Comparison of ENCODE assay signal across 8 mouse cellular contexts in the genomic region with DNA sequence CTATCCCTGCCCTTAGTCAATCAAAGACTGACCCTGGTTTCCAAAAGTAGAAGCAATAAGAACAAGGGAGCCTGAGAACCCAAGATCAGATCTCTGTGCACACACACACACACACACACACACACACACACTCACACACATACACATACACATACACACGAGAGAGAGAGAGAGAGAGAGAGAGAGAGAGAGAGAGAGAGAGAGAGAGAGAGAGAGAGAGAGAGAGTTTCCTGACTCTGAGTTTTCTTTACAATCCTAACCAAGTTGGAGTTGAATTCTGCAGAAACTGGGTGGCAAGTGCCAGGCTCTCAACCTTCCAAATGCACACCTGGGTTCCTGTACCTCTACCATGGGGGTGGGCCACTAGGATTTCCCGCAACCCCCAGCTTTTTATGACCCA. TPM values are rescaled to one million over a fixed set of nuclear protein-coding genes. Genes with fewer than 3 reads are reported as not detected.
DNase-seq lines count a peak whose midpoint lies in the region; ATAC-seq and TF ChIP-seq lines count a peak whose summit lies in the region.

No protein-coding gene starts in this region.

- no peak for TF ChIP-seq CTCF in kidney, adult 2 months (conservative IDR thresholded peaks at IDR 0.05; ENCODE audit: insufficient read depth, insufficient read length, low read depth, low read length)
- no peak for TF ChIP-seq CTCF in midbrain, postnatal 0 days (IDR thresholded peaks at IDR 0.05)

- peak overlapping the region; percentile 85; the same call in 1 of the 2 replicates for H3K9ac ChIP-seq in kidney, embryonic 14.5 days (ENCODE audit: low read depth, low read length)
- H3K9ac ChIP-seq in embryonic facial prominence, embryonic 13.5 days = peak overlapping the region; percentile 86
- peak overlapping the region; percentile 74; the same call in 1 of the 2 replicates for H3K9ac ChIP-seq in intestine, embryonic 14.5 days (ENCODE audit: low read length)
- peak overlapping the region; percentile 81; the same call in 1 of the 2 replicates for H3K9ac ChIP-seq in midbrain, postnatal 0 days (replicated peaks; ENCODE audit: low read length, poor library complexity, severe bottlenecking)

- H3K4me3 ChIP-seq in kidney, embryonic 14.5 days (ENCODE audit: low read length) = peak overlapping the region; percentile 77
- H3K4me3 ChIP-seq in kidney, adult 2 months (ENCODE audit: insufficient read depth, low read depth, low read length) = no peak overlapping the region
- H3K4me3 ChIP-seq in embryonic facial prominence, embryonic 13.5 days = peak overlapping the region; percentile 80
- peak overlapping the region; percentile 71 for H3K4me3 ChIP-seq in intestine, embryonic 14.5 days (ENCODE audit: low read depth, low read length)
- peak overlapping the region; percentile 83 for H3K4me3 ChIP-seq in midbrain, postnatal 0 days (ENCODE audit: low read depth, low read length)

- TF ChIP-seq POLR2A in kidney, adult 2 months (IDR thresholded peaks at IDR 0.05; ENCODE audit: low read depth, low read length) = no peak

- no peak for ATAC-seq in kidney, embryonic 14.5 days (ENCODE audit: low FRiP score, low TSS enrichment)
- ATAC-seq in embryonic facial prominence, embryonic 13.5 days (ENCODE audit: insufficient number of reproducible peaks, insufficient read depth, low FRiP score, low TSS enrichment, low read depth) = no peak
- ATAC-seq in intestine, embryonic 14.5 days (replicated peaks; ENCODE audit: low FRiP score, low TSS enrichment, low read depth) = no peak
- ATAC-seq in midbrain, postnatal 0 days (ENCODE audit: low FRiP score) = no peak

- peak overlapping the region; percentile 89 for H3K27ac ChIP-seq in kidney, embryonic 14.5 days (ENCODE audit: low read depth, low read length)
- H3K27ac ChIP-seq in kidney, adult 2 months (ENCODE audit: insufficient read depth, low read depth, low read length) = no peak overlapping the region
- peak overlapping the region; percentile 93 for H3K27ac ChIP-seq in embryonic facial prominence, embryonic 13.5 days
- H3K27ac ChIP-seq in intestine, embryonic 14.5 days (ENCODE audit: low read depth) = no peak overlapping the region
- H3K27ac ChIP-seq in midbrain, postnatal 0 days (ENCODE audit: low read depth, low read length) = no peak overlapping the region

- peaks cover 23% of the 10 kb centered on the region for H3K36me3 ChIP-seq in kidney, embryonic 14.5 days (ENCODE audit: control insufficient read depth, insufficient read depth, low read length)
- no peaks in the 10 kb centered on the region for H3K36me3 ChIP-seq in kidney, adult 2 months (ENCODE audit: control insufficient read depth, insufficient read depth, low read length)
- H3K36me3 ChIP-seq in embryonic facial prominence, embryonic 13.5 days = peaks cover 29% of the 10 kb centered on the region
- peaks cover 33% of the 10 kb centered on the region for H3K36me3 ChIP-seq in intestine, embryonic 14.5 days (ENCODE audit: control insufficient read depth, insufficient read depth, low read length)
- peaks cover 11% of the 10 kb centered on the region for H3K36me3 ChIP-seq in midbrain, postnatal 0 days (ENCODE audit: insufficient read depth, low read length)

- H3K4me1 ChIP-seq in kidney, embryonic 14.5 days (ENCODE audit: control insufficient read depth, insufficient read depth, low read length) = peaks cover 23% of the 10 kb centered on the region
- H3K4me1 ChIP-seq in kidney, adult 2 months (ENCODE audit: control insufficient read depth, insufficient read depth, low read length) = 0 out of 2 replicates have a peak, but pooled peaks cover 2% of the 10 kb centered on the region
- peaks cover 36% of the 10 kb centered on the region for H3K4me1 ChIP-seq in embryonic facial prominence, embryonic 13.5 days
- peaks cover 22% of the 10 kb centered on the region for H3K4me1 ChIP-seq in intestine, embryonic 14.5 days (replicated peaks; ENCODE audit: control insufficient read depth, insufficient read depth, low read length)
- H3K4me1 ChIP-seq in midbrain, postnatal 0 days (ENCODE audit: insufficient read depth, low read length) = peaks cover 20% of the 10 kb centered on the region

- no peak for DNase-seq in kidney, adult 2 months
- DNase-seq in intestine, embryonic 14.5 days (ENCODE audit: low spot score) = no peak
- no peak for DNase-seq in midbrain, postnatal 0 days (ENCODE audit: low spot score)
- DNase-seq in thymus, postnatal 10 days (ENCODE audit: low spot score in 2 of 2) = no peak
- DNase-seq in adipocyte (ENCODE audit: low spot score) = no peak
- no peak for DNase-seq in ovary, adult 18-20 months (ENCODE audit: low spot score)

- H3K9me3 ChIP-seq in kidney, embryonic 14.5 days (ENCODE audit: control insufficient read depth, low read length) = no peaks in the 10 kb centered on the region
- no peaks in the 10 kb centered on the region for H3K9me3 ChIP-seq in embryonic facial prominence, embryonic 13.5 days
- no peaks in the 10 kb centered on the region for H3K9me3 ChIP-seq in intestine, embryonic 14.5 days (ENCODE audit: control insufficient read depth, low read length)
- H3K9me3 ChIP-seq in midbrain, postnatal 0 days (ENCODE audit: low read length) = no peaks in the 10 kb centered on the region

- peak overlapping the region; percentile 84 for H3K4me2 ChIP-seq in kidney, embryonic 14.5 days (replicated peaks; ENCODE audit: low read depth, low read length)
- H3K4me2 ChIP-seq in embryonic facial prominence, embryonic 13.5 days = peak overlapping the region; percentile 77
- H3K4me2 ChIP-seq in intestine, embryonic 14.5 days (ENCODE audit: low read length) = peak overlapping the region; percentile 86
- peak overlapping the region; percentile 84 for H3K4me2 ChIP-seq in midbrain, postnatal 0 days (ENCODE audit: low read depth, low read length, poor library complexity, severe bottlenecking)

- 8% methylated on average over 2 of the region's 2 CpGs for WGBS in kidney, embryonic 14.5 days
- WGBS in kidney, adult 2 months = 67% methylated on average over 1 of the region's 2 CpGs
- WGBS in embryonic facial prominence, embryonic 13.5 days = 13% methylated on average over 1 of the region's 2 CpGs
- WGBS in intestine, embryonic 14.5 days = 20% methylated on average over 1 of the region's 2 CpGs
- 15% methylated on average over 1 of the region's 2 CpGs for WGBS in midbrain, postnatal 0 days

- H3K27me3 ChIP-seq in kidney, embryonic 14.5 days (ENCODE audit: control insufficient read depth, insufficient read depth, low read length) = 0 out of 2 replicates have a peak, but pooled peaks cover 4% of the 10 kb centered on the region
- no peaks in the 10 kb centered on the region for H3K27me3 ChIP-seq in kidney, adult 2 months (replicated peaks; ENCODE audit: control insufficient read depth, insufficient read depth, low read length)
- no peaks in the 10 kb centered on the region for H3K27me3 ChIP-seq in embryonic facial prominence, embryonic 13.5 days
- H3K27me3 ChIP-seq in intestine, embryonic 14.5 days (replicated peaks; ENCODE audit: control insufficient read depth, insufficient read depth, low read length) = 0 out of 2 replicates have a peak, but pooled peaks cover 3% of the 10 kb centered on the region
- H3K27me3 ChIP-seq in midbrain, postnatal 0 days (ENCODE audit: insufficient read depth, low read length) = no peaks in the 10 kb centered on the region

RNA-seq across cellular contexts. Expression of gene Gdf11, which starts 1.7 kb away (rescaled TPM):
- 7.2 and 8.7 TPM in 2 replicates for polyA plus RNA-seq in kidney, embryonic 14.5 days (2014; fragmentation: Nextera tagmentation; extraction: Ambion mirVana)
- polyA plus RNA-seq in kidney, adult 2 months (2012; rRNA removed) = 2.5 and 2.9 TPM in 2 replicates
- 7.0 and 8.3 TPM in 2 replicates for polyA plus RNA-seq in embryonic facial prominence, embryonic 13.5 days (2015; fragmentation: Nextera tagmentation; extraction: Ambion mirVana)
- polyA plus RNA-seq in intestine, embryonic 14.5 days (2014; fragmentation: Nextera tagmentation; extraction: Ambion mirVana) = 4.5 and 5.3 TPM in 2 replicates
- total RNA-seq in midbrain, postnatal 0 days (2014; rRNA removed) = 16.9 and 22.4 TPM in 2 replicates
- 6.5 and 7.5 TPM in 2 replicates for polyA plus RNA-seq in midbrain, postnatal 0 days (2015; fragmentation: Nextera tagmentation; extraction: Ambion mirVana)

RNA-seq across cellular contexts. Expression of gene Cd63, which starts 10.9 kb away (rescaled TPM):
- 479 and 521 TPM in 2 replicates for polyA plus RNA-seq in kidney, embryonic 14.5 days (2014; fragmentation: Nextera tagmentation; extraction: Ambion mirVana)
- 713 and 847 TPM in 2 replicates for polyA plus RNA-seq in kidney, adult 2 months (2012; rRNA removed)
- polyA plus RNA-seq in embryonic facial prominence, embryonic 13.5 days (2015; fragmentation: Nextera tagmentation; extraction: Ambion mirVana) = 663 and 674 TPM in 2 replicates
- polyA plus RNA-seq in intestine, embryonic 14.5 days (2014; fragmentation: Nextera tagmentation; extraction: Ambion mirVana) = 558 and 572 TPM in 2 replicates
- 16.6 and 28.6 TPM in 2 replicates for total RNA-seq in midbrain, postnatal 0 days (2014; rRNA removed)
- 231 and 238 TPM in 2 replicates for polyA plus RNA-seq in midbrain, postnatal 0 days (2015; fragmentation: Nextera tagmentation; extraction: Ambion mirVana)

RNA-seq across cellular contexts. Expression of gene Rdh5, which starts 32.8 kb away (rescaled TPM):
- polyA plus RNA-seq in kidney, embryonic 14.5 days (2014; fragmentation: Nextera tagmentation; extraction: Ambion mirVana) = 14.5 and 15.7 TPM in 2 replicates
- polyA plus RNA-seq in kidney, adult 2 months (2012; rRNA removed) = 38.9 and 46.0 TPM in 2 replicates
- polyA plus RNA-seq in embryonic facial prominence, embryonic 13.5 days (2015; fragmentation: Nextera tagmentation; extraction: Ambion mirVana) = 12.7 and 16.4 TPM in 2 replicates
- 8.9 and 11.5 TPM in 2 replicates for polyA plus RNA-seq in intestine, embryonic 14.5 days (2014; fragmentation: Nextera tagmentation; extraction: Ambion mirVana)
- total RNA-seq in midbrain, postnatal 0 days (2014; rRNA removed) = 8.8 and 10.5 TPM in 2 replicates
- polyA plus RNA-seq in midbrain, postnatal 0 days (2015; fragmentation: Nextera tagmentation; extraction: Ambion mirVana) = 8.8 and 10.8 TPM in 2 replicates

RNA-seq across cellular contexts. Expression of gene Bloc1s1, which starts 34.0 kb away (rescaled TPM):
- polyA plus RNA-seq in kidney, embryonic 14.5 days (2014; fragmentation: Nextera tagmentation; extraction: Ambion mirVana) = 219 and 258 TPM in 2 replicates
- 339 and 365 TPM in 2 replicates for polyA plus RNA-seq in kidney, adult 2 months (2012; rRNA removed)
- polyA plus RNA-seq in embryonic facial prominence, embryonic 13.5 days (2015; fragmentation: Nextera tagmentation; extraction: Ambion mirVana) = 206 and 216 TPM in 2 replicates
- 218 and 228 TPM in 2 replicates for polyA plus RNA-seq in intestine, embryonic 14.5 days (2014; fragmentation: Nextera tagmentation; extraction: Ambion mirVana)
- 87.8 and 100 TPM in 2 replicates for total RNA-seq in midbrain, postnatal 0 days (2014; rRNA removed)
- 240 and 265 TPM in 2 replicates for polyA plus RNA-seq in midbrain, postnatal 0 days (2015; fragmentation: Nextera tagmentation; extraction: Ambion mirVana)

RNA-seq across cellular contexts. Expression of gene Itga7, which starts 43.8 kb away (rescaled TPM):
- polyA plus RNA-seq in kidney, embryonic 14.5 days (2014; fragmentation: Nextera tagmentation; extraction: Ambion mirVana) = 0.77 and 1.3 TPM in 2 replicates
- polyA plus RNA-seq in kidney, adult 2 months (2012; rRNA removed) = 14.6 and 17.8 TPM in 2 replicates
- polyA plus RNA-seq in embryonic facial prominence, embryonic 13.5 days (2015; fragmentation: Nextera tagmentation; extraction: Ambion mirVana) = 1.2 and 2.0 TPM in 2 replicates
- 2.1 and 2.3 TPM in 2 replicates for polyA plus RNA-seq in intestine, embryonic 14.5 days (2014; fragmentation: Nextera tagmentation; extraction: Ambion mirVana)
- 18.9 and 23.3 TPM in 2 replicates for total RNA-seq in midbrain, postnatal 0 days (2014; rRNA removed)
- polyA plus RNA-seq in midbrain, postnatal 0 days (2015; fragmentation: Nextera tagmentation; extraction: Ambion mirVana) = 13.6 and 14.0 TPM in 2 replicates

Comparison
In these comparisons a context has a peak if more than half of its experiments do, and no peak if none do; other contexts are left out.
1. H3K27ac ChIP-seq: peak in kidney, embryonic 14.5 days (single experiment) and embryonic facial prominence, embryonic 13.5 days (single experiment); none in kidney, adult 2 months (single experiment), intestine, embryonic 14.5 days (single experiment) and midbrain, postnatal 0 days (single experiment).
2. Peak in every context shown above with its lines, with median percentiles within 50 percentile points of each other: H3K4me2 ChIP-seq and H3K9ac ChIP-seq.